Mouse (Mus musculus) adrenal gland, postnatal 0 days (tissue): ENCODE measurements around the gene Cstf3. TPM values are rescaled to one million over a fixed set of nuclear protein-coding genes. Genes with fewer than 3 reads are reported as not detected.

Experiments
- polyA plus RNA-seq: library from polyadenylated mRNA; unstranded; fragments of >200 nt; fragmentation: Nextera tagmentation; extraction: Ambion mirVana; gene quantifications from 2 replicates; pipeline ENCODE4 v1.2.1, GENCODE M21; 2015

Cstf3 gene
- polyA plus RNA-seq = 31.3 and 56.3 TPM in 2 replicates

DNA sequence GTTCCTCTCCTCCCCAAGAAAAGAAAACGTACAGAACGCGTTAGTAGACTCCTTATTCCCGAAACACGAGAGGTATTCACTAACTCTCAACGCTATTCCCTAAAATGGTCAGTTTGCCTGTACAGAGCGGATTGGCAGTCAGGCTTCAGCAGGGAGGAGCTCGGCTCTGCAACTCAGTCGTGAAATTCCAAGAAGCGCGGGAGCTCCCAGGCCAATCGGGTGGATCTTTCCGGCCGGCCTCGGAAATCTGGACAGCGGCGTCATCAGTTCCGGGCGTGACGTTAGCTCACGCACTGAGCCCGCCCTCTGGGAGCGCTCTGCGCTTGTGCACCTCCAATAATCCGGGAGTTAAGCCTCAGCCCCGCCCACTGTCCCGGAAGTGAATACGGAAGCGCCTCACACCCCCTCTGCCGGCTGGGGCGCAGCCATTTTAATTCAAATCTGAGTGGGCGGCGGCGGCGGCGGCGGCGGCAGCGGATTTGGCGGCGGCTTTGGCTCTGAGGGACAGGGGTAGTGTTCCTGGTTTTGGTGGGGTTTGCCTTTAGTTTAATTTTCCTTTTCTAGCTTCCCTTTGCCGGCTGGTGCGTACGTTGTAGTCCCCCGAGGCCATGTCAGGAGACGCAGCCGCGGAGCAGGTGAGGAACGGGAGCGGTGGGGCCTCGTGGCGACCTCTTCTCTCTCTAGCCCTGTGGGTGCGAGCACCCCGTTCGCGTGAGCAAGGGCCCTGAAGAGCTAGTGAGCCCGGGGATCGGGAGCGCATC, at the start of gene Cstf3:
Gene Cstf3 (plus strand): TSS at position 456 of the 761 bp plus-strand sequence.

GRCm38 (mm10) chr2:104711585-104712485, 121.5 kb downstream of the Cstf3 start, which contains the start of gene Tcp11l1:
TSS of gene Tcp11l1 (minus strand) at chr2:104712169.

Other genes starting within 250 kb of the Cstf3 start
- gene D430041D05Rik, start 179.5 kb upstream of the Cstf3 start, polyA plus RNA-seq = 0.57 and 1.2 TPM in 2 replicates
- 10.7 and 14.8 TPM in 2 replicates for gene Hipk3, start 96.1 kb upstream of the Cstf3 start, polyA plus RNA-seq
- 32.2 and 42.1 TPM in 2 replicates for gene Tcp11l1, start 121.6 kb downstream of the Cstf3 start, polyA plus RNA-seq
- gene Pin1rt1, start 125.9 kb downstream of the Cstf3 start, polyA plus RNA-seq = not detected in 2 replicates
- gene Depdc7, start 152.4 kb downstream of the Cstf3 start, polyA plus RNA-seq = 4.9 and 5.3 TPM in 2 replicates
- gene Qser1, start 226.2 kb downstream of the Cstf3 start, polyA plus RNA-seq = 3.6 and 3.9 TPM in 2 replicates